Mouse (Mus musculus) large intestine, adult 2 months (tissue): Measurements from ENCODE around the gene Prkcq. TPM values are rescaled to one million over a fixed set of nuclear protein-coding genes. Genes with fewer than 3 reads are reported as not detected.

Experiments used
- DNase-seq: peaks from one replicate; pipeline ENCODE4 v3.0.0-alpha.2; 2012; ENCODE audit warnings: low read depth, low spot score
- WGBS: fragments of 180-500 bp; shearing (Covaris S2); methylation state at CpG from one replicate; pipeline ENCODE4 v1.1.7; 2018; 5-methylcytosine and 5-hydroxymethylcytosine counted together
- polyA plus RNA-seq: library from polyadenylated mRNA; depleted of rRNA; stranded (reverse); fragments of >200 nt; gene quantifications from 2 replicates; pipeline ENCODE4 v1.2.3, GENCODE M21; 2012; rRNA removed

The Prkcq gene
- polyA plus RNA-seq: 1.9 and 2.3 TPM in 2 replicates

DNA sequence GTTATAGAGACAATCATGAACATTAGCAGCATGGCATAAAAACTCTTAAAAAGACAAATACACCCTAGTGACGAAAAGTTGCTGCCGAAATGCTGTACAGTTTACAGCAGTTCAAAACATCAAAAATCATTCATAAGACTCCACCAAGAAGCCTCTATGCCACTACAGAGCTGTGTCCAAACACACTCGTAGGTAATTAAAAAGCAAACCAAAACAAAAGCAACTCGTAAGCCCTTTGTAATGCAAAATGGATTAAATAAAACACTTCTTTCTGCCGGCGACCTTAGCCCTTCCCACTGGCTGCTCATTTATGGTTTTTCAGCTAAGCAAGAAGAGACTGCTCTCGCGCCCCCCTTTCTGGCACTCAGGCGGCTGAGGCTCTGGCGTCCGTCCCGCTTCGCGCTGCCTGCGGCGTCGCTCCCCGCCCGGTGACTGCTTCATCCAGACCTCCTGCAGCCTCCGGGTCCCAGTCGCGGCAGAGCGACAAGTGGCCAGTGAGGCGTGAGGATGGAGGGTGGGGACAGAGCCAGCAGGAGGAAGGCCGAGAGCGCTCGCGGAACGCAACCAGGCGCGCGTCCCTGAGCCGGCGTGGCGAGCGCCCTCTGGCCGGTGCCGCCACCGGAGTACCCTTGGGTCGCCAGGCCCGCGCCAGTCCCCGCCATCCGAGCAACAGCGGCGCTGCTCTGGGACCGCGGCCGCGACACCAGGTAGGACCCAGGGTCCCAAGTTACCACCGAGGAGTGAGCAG, at the start of gene Prkcq:
Prkcq (plus strand) TSS at position 355 of the 748 bp plus-strand sequence.
- WGBS: 2% methylated on average over 51 of the region's 51 CpGs
- DNase-seq: no peak

DNA sequence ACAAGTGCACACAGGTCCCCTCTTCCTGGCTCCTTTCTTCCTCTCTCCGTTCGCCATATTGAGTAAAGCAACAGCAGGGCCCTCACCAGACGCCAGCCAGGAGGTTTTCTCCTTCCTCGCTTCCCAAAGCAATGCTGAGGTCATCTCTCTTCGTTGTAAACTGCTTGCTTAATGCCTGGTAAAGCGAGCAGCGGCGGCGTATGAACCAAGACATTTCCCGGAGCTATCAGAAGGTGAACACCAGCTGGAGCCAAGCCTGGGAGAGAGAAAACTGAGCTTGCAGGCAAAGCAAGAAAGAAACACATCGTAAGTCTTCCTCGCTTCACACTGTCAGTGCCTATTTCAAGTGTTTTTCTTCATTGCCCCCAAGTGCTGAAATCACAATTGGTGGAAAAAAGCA, 41.0 kb upstream of the Prkcq start:
- WGBS: 73% methylated on average over 12 of the region's 12 CpGs
- no peak for DNase-seq

DNA sequence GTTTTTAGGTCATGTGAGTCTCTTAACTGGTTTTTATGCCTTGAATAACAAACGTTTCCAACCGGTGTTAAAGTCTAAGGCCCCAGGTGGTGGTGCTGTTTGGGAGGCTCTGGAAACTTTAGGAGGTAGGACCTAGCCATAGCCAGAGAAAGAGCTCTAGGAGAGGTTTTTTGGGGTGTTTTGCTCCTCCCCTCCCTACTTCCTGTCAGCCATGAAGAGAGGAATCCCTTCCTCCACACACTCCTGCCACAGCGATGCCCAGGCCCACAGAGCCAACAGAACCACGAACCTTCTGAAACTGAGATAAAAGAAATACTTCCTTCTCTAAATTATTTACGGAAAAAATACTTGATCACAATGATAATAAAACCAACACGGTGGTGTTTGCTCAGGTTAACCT, 36.2 kb upstream of the Prkcq start:
- 32% methylated on average over 6 of the region's 6 CpGs for WGBS
- DNase-seq: no peak

DNA sequence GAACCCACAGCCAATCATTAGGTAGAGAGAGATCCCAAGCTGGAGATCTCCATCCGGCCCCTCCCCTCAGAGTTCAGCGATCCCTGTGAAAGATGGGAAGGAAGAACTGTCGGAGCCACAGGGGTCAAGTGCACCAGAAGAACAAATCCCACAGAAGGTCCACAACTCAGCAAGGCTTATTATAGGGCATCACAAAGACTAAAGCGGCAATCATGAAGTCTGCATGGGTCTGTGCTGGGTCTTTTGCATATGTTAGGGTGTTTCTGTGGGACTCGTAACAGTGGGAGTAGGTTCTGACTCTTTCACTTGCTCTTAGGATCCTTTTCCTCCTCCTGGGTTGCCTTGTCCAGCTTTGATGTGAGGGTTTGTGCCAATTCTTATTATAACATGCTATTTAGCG, 33.8 kb upstream of the Prkcq start:
- no peak for DNase-seq
- 87% methylated on average over 6 of the region's 6 CpGs for WGBS

DNA sequence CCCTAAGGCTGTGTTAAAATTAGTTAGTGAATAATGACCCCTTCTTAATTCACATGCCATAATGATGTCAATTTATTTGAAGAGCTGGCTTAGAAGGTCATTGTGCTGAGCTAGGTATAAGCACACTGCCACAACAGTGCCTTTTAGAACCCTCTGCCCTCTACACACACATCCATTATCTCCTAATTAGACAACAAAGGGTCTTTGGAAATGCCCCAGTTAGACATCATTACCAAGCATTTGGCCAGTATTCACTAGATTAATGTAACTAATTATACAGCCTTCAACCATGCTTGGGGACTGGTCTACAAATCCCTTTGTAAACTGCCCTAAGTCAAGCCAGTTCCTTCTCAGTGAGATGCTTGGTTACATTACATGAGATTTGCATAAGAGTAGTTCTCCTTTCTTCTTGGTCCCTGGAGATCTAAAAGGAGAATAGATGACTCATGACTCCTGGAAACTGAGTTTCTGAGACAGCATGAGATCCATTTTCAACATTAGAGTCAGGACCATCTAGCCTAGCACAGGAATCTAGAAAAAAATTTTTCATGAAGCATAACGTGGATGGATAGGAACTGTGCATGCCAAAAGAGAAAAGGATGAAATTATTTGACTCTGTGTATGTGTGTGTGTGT, 32.3 kb upstream of the Prkcq start:
- DNase-seq: no peak
- 61% methylated on average over 1 of the region's 1 CpGs for WGBS

DNA sequence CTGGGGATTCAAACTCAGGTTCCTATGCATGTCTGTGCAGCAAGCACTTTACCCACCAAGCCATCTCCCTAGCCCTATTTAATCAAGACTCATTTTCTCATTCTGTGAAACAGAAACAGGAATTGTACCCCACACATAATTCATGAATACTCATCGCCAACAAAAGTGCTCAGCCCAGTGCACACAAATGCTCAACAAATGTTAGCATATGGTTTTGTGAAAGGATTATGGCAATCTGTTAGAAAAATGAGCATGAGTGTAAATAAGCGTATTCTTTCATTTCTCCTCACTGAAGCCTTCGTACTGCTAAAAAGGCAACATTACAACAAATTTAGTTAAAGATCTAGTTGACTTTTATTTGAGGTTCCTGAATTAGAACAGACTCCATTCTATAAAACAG, 31.5 kb upstream of the Prkcq start:
- WGBS: 83% methylated on average over 3 of the region's 3 CpGs
- no peak for DNase-seq

DNA sequence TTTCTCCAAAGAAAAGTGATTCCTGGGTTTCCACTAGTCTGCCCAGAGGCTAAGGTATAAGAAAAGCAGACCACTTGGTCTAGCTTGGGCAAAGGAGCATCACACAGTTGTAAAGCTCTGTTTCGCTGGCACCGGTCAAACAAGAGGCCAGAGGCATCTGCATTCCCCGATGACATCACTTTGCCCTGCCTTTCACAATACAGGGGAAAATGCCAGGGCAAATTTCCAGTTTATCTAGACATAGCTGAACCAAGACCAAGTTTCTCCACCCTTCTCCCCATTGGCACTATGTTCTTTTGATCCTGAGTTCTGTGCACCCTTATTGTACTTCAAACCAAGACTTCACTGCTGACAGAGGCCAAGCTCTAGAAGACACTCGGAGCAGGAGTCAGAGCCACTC, 22.8 kb upstream of the Prkcq start:
- no peak for DNase-seq
- WGBS: 77% methylated on average over 4 of the region's 4 CpGs

DNA sequence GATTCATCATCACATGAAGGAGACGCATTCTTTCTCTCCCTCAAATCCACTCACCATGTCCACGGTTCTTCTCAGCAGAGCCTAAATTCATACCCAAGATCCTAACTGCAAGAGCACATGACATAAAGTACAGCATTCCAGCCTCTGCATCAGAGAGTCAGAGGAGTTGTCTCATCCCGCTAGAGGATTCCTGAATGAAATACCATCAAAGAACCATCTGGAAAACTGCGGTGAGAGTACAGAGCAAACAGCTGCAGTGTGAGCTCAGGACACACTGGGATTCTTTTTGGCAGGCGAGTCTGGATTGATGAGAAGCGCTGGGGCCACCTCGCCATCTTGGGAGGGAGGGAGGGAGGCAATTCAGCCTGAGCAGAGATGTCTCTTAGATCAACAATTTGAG, 20.9 kb upstream of the Prkcq start:
- no peak for DNase-seq
- 84% methylated on average over 7 of the region's 7 CpGs for WGBS

DNA sequence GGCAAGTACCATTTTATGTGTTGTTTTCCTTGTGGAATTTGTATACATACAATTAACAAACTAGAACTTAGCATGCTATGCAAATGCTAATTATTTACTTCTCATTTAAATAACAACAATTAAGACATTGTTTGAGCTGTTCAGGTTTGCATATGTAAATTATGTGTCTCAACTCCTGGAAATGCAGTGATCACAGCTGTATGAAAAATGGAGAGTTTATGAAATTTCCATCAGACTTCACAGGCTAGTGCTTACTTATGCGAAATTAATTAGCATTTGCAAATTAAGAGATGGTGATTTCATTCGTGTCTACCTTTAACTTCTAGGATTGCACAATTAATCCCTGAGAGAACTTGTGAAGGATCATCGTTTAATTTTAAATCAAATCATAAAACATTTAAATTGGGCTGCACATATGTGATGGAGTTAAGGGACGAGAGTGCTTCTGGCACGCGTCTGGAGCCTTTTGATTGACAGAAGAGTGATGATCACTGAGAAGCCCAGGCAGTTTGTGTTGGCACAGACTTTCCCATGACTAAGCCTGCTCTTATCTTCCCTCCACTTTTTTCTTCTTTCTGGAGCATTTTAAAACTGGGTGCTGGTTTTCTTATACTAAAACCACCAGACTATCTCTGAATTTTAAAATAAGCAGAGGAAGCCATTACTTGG, 20.1 kb upstream of the Prkcq start:
- no peak for DNase-seq
- WGBS: 77% methylated on average over 6 of the region's 6 CpGs

DNA sequence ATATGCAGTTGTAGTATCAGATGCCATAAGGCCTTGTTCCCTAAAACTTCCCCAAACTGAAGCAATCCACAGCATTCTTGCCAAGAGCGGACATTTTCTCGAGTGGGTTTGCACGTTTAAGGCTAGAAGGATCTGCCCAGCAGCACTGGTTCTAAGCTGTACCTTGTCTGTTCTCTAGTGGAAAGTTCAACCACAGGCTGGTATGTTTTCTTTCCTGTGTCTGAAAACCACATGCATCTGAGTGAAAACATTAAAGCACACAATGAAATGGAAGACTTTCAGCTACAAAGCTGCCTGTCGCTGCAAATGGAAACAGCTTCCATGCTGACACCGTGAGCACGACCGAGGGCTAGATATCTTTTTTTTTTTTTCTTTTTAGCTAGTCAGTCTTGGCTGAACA, 12.3 kb upstream of the Prkcq start:
- DNase-seq: no peak
- WGBS: 85% methylated on average over 7 of the region's 7 CpGs

DNA sequence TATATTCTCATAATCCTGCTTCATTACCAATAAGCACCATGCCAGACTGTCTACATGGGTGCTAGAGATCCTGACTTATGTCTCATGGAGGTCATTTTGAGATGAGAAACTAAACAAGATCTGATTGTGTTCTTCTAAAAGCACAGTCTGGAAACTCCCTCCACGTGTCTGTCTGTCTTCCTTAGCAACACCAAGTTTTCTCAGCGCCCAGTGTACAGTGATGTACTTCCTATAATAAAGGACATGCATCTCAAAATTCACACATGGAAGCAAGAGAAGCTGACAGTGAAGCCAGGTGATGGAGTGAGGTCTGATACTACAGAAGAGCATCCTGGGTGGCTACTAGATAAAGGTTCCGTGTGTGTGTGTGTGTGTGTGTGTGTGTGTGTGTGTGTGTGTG, 11.2 kb upstream of the Prkcq start:
- 74% methylated on average over 3 of the region's 3 CpGs for WGBS

DNA sequence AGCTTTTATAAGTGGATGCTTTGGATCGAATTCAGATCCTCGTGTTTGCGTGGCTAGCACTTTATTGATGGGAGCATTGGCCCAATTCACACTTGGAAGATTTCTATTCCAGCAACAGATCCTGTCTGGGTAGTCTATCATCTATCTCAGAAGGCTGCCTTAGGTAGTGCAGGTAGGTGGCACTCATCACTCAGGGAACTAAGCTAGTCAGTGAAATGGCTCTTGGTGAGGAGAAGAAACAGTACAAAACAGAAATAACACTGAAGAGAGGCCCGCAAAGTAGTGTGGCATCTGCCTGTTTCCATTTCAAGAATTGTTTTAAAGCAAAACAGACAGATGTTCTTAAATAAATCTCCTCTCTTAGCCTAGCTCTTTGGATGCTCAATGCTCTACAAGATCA, 10.6 kb upstream of the Prkcq start:
- no peak for DNase-seq
- WGBS: 79% methylated on average over 4 of the region's 4 CpGs

More for the DNA sequence above, 11.2 kb upstream of the Prkcq start:
- DNase-seq: no peak

DNA sequence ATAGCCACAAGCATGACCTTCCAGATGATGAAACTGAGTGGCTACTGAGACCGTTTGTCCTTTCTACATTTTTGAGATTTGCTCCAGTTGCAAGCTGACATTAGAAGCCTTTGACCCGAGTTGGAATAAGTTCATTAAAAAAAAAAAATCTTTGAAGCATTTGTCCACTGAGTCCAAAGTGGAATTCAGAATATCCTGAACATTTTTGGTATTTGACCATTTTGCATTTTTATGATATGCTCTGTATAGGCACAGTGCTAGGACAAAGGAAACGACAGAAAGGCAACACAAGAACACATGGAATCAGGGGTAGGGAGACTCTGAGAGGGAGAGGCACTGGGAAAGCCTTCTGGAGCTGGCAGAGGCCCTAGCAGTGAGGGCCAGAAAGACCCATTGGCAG, 9.2 kb upstream of the Prkcq start:
- DNase-seq: no peak

DNA sequence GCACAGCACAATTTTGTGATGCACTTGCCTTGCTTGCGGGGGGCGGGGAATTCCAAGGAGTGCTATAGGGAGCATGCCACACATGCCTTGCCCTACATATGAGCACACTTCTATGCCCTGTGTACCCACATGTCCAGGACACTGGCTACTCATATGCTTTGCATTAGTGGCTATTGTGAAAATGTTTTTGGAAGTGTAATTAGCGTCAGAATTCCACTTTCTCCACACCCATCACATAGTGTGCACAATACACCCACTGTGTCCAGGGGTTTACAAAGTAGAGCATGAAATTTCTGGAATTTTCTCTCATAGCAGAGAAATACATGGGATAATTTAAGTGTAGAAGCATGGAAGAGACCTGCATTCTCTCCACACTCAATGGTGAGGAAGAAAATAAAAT, 7.7 kb upstream of the Prkcq start:
- no peak for DNase-seq
- WGBS: 90% methylated on average over 3 of the region's 3 CpGs

More for the DNA sequence above, 9.2 kb upstream of the Prkcq start:
- WGBS: 61% methylated on average over 3 of the region's 3 CpGs

DNA sequence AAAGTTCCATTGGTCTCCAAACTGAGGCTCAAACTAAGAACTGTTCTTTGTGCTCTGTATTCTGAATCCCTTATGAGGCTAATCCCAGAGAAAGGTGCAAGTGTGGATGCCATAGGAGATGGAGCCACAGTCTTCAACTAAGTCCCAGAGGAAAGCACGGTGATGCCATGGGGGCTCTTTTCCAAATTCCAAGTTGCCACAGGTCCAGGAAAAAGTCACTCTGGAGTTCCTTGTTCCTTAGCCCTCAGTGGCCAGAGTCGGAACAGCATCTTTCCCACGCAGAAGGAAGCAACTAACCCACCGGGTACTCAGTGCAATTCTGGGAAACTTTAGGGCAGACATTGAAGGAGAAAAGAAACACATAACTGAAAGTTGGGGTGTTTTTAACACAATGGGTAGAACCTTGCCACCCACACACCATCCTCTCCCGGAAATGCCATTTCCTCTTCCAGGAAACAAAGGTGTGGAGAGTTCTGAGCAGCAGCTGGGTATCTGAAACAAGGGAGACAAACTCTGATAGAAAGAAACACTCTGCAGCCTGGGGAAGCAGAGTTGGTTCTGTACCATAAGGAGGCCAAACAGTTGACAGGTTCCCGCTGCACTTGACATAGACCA, 2.1 kb upstream of the Prkcq start:
- DNase-seq: no peak

DNA sequence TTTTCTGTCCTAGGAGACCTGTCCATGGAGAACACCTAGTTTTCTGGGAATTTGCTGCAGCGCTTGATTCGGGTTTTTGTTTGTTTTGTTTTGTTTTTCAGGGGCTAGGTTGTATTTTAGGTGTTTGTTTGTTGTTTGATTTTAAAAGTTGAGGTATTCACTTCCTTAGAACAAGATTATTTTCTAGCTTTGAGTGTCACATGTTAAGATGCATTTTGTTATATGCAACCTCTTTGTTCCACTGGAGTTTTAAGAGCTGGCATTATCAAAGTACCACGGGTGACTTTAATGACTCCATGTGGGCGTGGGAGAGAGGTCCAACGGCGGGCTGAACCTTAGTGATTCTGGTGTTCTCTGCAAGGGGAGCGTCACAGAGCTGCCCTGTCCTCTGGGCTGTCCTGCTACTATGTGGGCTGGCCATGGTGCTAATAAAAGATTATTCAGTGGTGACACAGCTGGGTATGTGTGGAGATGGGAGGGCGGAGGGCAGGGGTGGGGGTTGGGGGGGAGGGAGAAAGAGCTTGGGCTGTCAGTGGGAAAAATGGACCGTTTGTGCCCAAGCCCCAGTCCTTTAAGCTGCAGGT, 1.0 kb downstream of the Prkcq start:
- DNase-seq: no peak
- WGBS: 13% methylated on average over 9 of the region's 9 CpGs

More for the DNA sequence above, 2.1 kb upstream of the Prkcq start:
- WGBS: 70% methylated on average over 6 of the region's 6 CpGs

DNA sequence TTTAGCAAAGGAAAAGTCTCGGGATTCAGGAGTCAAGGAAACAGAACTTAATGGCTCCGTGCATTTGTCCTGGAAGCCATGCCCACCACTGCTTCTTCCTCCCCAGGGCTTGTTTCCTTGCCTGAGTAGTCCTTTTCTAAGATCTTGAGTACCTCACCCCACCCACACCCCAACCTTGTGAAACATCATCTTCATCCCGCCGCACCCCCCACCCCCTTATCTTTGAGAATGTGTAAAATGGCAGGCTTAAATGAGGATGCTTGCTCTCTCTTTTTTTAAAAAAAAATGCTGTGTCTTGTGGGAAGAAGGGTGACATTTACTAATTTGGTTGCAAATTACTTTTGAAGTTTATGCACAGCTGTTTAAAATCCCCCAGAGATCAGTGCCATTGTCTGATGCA, 1.6 kb downstream of the Prkcq start:
- WGBS: 48% methylated on average over 4 of the region's 4 CpGs
- DNase-seq: no peak

DNA sequence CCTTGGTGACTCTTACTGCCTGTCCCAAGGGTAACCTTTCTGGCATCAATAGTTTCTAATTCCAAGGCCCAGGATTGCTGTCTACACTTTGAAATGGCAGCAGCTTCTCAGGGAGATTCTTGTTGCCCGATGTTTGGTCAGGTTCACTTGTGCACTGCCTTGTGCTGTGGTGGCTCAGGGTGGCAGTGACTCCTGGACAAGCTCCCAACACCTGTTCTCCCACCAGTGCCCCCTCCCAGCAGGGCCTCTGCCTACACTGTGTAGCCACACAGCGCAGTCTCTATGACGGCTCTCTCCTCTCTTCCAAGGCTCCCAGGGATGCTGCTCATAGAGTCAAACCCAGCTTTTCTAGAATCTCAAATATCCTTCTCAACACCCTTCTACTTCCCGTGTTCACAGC, 2.2 kb downstream of the Prkcq start:
- 74% methylated on average over 4 of the region's 4 CpGs for WGBS
- no peak for DNase-seq

DNA sequence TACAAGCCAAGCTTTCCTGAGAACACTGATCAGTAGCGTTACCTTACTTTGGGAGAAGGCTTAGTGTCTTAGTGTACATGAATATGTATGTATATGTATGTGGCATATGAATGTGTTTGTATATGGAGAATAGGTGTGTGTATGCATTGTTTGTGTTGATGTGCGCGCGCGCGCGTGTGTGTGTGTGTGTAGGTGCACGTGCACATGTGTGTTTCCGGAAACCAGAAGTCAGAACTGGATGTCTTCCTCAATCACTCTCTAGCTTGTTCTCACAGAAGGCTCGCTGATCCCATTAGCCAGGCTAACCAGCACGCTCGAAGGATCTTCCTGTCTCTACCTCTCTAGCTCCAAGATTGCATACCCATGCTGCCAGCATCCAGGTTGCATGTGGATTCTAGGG, 6.0 kb downstream of the Prkcq start:
- WGBS: 94% methylated on average over 12 of the region's 12 CpGs

DNA sequence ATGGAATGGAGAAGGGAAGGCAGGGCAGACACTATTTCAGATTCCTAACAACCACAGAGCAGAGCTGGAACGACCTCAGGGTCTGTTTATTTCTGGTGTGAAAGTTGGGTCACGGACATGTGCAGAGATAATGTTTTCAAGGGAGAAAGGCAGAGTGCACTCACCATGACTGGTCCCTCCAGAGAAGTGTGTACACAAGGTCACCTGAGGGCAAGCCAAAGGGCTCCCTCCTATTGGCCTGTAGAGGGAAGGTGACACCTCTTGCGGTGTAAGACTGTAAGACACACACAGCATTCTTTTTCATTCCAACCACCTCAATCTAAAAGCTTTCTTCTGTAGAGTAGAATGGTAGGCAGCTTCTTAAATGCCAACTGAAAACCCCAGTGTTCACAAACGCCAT, 9.6 kb downstream of the Prkcq start:
- 33% methylated on average over 4 of the region's 4 CpGs for WGBS

More for the DNA sequence above, 6.0 kb downstream of the Prkcq start:
- no peak for DNase-seq

More for the DNA sequence above, 9.6 kb downstream of the Prkcq start:
- DNase-seq: no peak
